Mouse (Mus musculus) adrenal gland, postnatal 14 days (tissue): ENCODE results near the gene Tmem221. TPM values are rescaled to one million over a fixed set of nuclear protein-coding genes. Genes with fewer than 3 reads are reported as not detected.

Experiments used
- DNase-seq: peaks from one replicate; pipeline ENCODE4 v3.0.0; 2021; ENCODE audit warnings: mixed read lengths
- long read RNA-seq, 2 experiments: library from polyadenylated mRNA; stranded (forward); transcript quantifications; one replicate each; pipeline ENCODE4 v2.0.0; 2021
- total RNA-seq: library from RNA; stranded (reverse); gene quantifications from 2 replicates; pipeline ENCODE4 v1.2.3, GENCODE M21; 2021

Gene Tmem221
- total RNA-seq: 1.8 and 4.2 TPM in 2 replicates
- long read RNA-seq, experiment 1, transcript Tmem221-201 (4 exons, 1,604 nt): major isoform, 5 of 8 reads
- long read RNA-seq, experiment 1, partial matches to known transcripts: 1 of 8 reads
- long read RNA-seq, experiment 1, other reads (novel, unspliced or antisense): 2 of 8 reads
- long read RNA-seq, experiment 2, partial matches to known transcripts: 0 of 5 reads
- long read RNA-seq, experiment 2, other reads (novel, unspliced or antisense): 1 of 5 reads

- DNase-seq: peak; percentile 42
Observed at GRCm38 (mm10) chr8:71558071-71558957, at the start of gene Tmem221. Tmem221 (minus strand) TSS chr8:71558871.

GRCm38 (mm10) chr8:71604021-71604420 is 45.4 kb upstream of the Tmem221 start:
- DNase-seq: no peak

- DNase-seq: peak; percentile 83
Observed at GRCm38 (mm10) chr8:71602666-71603334, 44.1 kb upstream of the Tmem221 start.

GRCm38 (mm10) chr8:71601939-71602665 is 43.4 kb upstream of the Tmem221 start:
- DNase-seq: no peak

GRCm38 (mm10) chr8:71598841-71599240 is 40.2 kb upstream of the Tmem221 start:
- DNase-seq: no peak

- DNase-seq: no peak
Observed at GRCm38 (mm10) chr8:71598375-71598774, 39.7 kb upstream of the Tmem221 start.

- DNase-seq: no peak
Observed at GRCm38 (mm10) chr8:71597451-71597850, 38.8 kb upstream of the Tmem221 start, which contains the start of gene Fam129c. Fam129c (plus strand) TSS chr8:71597648.

GRCm38 (mm10) chr8:71596798-71597197 is 38.1 kb upstream of the Tmem221 start:
- no peak for DNase-seq

GRCm38 (mm10) chr8:71596384-71596783 is 37.7 kb upstream of the Tmem221 start:
- DNase-seq: no peak

- peak; percentile 96 for DNase-seq
Observed at GRCm38 (mm10) chr8:71595862-71596261, 37.2 kb upstream of the Tmem221 start.

- no peak for DNase-seq
Observed at GRCm38 (mm10) chr8:71594324-71594722, 35.7 kb upstream of the Tmem221 start.

- peak; percentile 60 for DNase-seq
Observed at GRCm38 (mm10) chr8:71593556-71594323, 35.1 kb upstream of the Tmem221 start.

- peak; percentile 87 for DNase-seq
Observed at GRCm38 (mm10) chr8:71592374-71593170, 33.9 kb upstream of the Tmem221 start.

GRCm38 (mm10) chr8:71591471-71592373 is 33.1 kb upstream of the Tmem221 start, which contains the start of gene Pgls:
Pgls (plus strand) TSS chr8:71592176.
- peak; percentile 97 for DNase-seq

- DNase-seq: peak; percentile 7
Observed at GRCm38 (mm10) chr8:71591017-71591416, 32.3 kb upstream of the Tmem221 start.

GRCm38 (mm10) chr8:71588762-71589161 is 30.1 kb upstream of the Tmem221 start:
- no peak for DNase-seq

- DNase-seq: peak; percentile 76
Observed at GRCm38 (mm10) chr8:71586891-71587290, 28.2 kb upstream of the Tmem221 start.

GRCm38 (mm10) chr8:71580201-71580600 is 21.5 kb upstream of the Tmem221 start:
- DNase-seq: peak; percentile 28

- peak; percentile 86 for DNase-seq
Observed at GRCm38 (mm10) chr8:71579476-71579875, 20.8 kb upstream of the Tmem221 start.
